Mouse (Mus musculus) liver, embryonic 15.5 days (tissue): ENCODE data around the gene Hoxb8. TPM values are rescaled to one million over a fixed set of nuclear protein-coding genes. Genes with fewer than 3 reads are reported as not detected.
A peak's percentile ranks its signal among the peaks of the same experiment; 100 is the strongest.

ENCODE experiments used
- ATAC-seq: fragments of 200-750 bp; cut with Nextera tagmentation; 2 replicates; pipeline ENCODE4 v1.8.0; 2017; ENCODE audit warnings: moderate number of reproducible peaks, mild to moderate bottlenecking, moderate library complexity; ENCODE audit not compliant: insufficient read depth
- H3K27ac ChIP-seq: fragments of 300-500 bp; sonication (generic); replicated peaks from 2 replicates; pipeline ENCODE4 v1.5.1; 2015; ENCODE audit warnings: mild to moderate bottlenecking, inconsistent platforms
- H3K27me3 ChIP-seq: fragments of 300-500 bp; sonication (generic); 2 replicates; pipeline ENCODE4 v1.6.1; 2015; ENCODE audit warnings: mild to moderate bottlenecking, inconsistent platforms
- H3K36me3 ChIP-seq: fragments of 300-500 bp; sonication (generic); replicated peaks from 2 replicates; pipeline ENCODE4 v1.6.1; 2015; ENCODE audit warnings: moderate library complexity, mild to moderate bottlenecking, inconsistent platforms
- H3K4me1 ChIP-seq: fragments of 300-500 bp; sonication (generic); replicated peaks from 2 replicates; pipeline ENCODE4 v1.6.1; 2015; ENCODE audit warnings: inconsistent platforms
- H3K4me2 ChIP-seq: fragments of 300-500 bp; sonication (generic); 2 replicates; pipeline ENCODE4 v1.6.1; 2015; ENCODE audit warnings: moderate library complexity, mild to moderate bottlenecking, inconsistent platforms
- H3K4me3 ChIP-seq: fragments of 300-500 bp; sonication (generic); replicated peaks from 2 replicates; pipeline ENCODE4 v1.5.1; 2015; ENCODE audit warnings: mild to moderate bottlenecking, inconsistent platforms
- H3K9ac ChIP-seq: fragments of 300-500 bp; sonication (generic); 2 replicates; pipeline ENCODE4 v1.6.1; 2015; ENCODE audit warnings: moderate library complexity, mild to moderate bottlenecking, inconsistent platforms
- H3K9me3 ChIP-seq: fragments of 300-500 bp; sonication (generic); replicated peaks from 2 replicates; pipeline ENCODE4 v1.6.1; 2016; ENCODE audit warnings: inconsistent platforms
- WGBS: fragments of 180-500 bp; shearing (Covaris S2); methylation state at CpG from one replicate; pipeline ENCODE4 v1.1.7; 2015; ENCODE audit warnings: mixed read lengths; ENCODE audit not compliant: insufficient replicate concordance; 5-methylcytosine and 5-hydroxymethylcytosine counted together
- polyA plus RNA-seq: library from polyadenylated mRNA; unstranded; fragments of >200 nt; fragmentation: Nextera tagmentation; extraction: Ambion mirVana; gene quantifications from 2 replicates; pipeline ENCODE4 v1.2.1, GENCODE M21; 2015

The Hoxb8 gene
- polyA plus RNA-seq, 1 experiment from 2014 or later = not detected

GRCm38 (mm10) chr11:96304381-96305195 is 22.9 kb downstream of the Hoxb8 start:
- 4% methylated on average over 38 of the region's 38 CpGs for WGBS
- peak overlapping the region; percentile 19 for H3K4me2 ChIP-seq
- no peak overlapping the region for H3K9ac ChIP-seq
- no peak overlapping the region for H3K27ac ChIP-seq
- no peaks in the 10 kb centered on the region for H3K36me3 ChIP-seq
- H3K4me1 ChIP-seq = no peaks in the 10 kb centered on the region
- H3K9me3 ChIP-seq = no peaks in the 10 kb centered on the region
- H3K27me3 ChIP-seq = peaks cover 100% of the 10 kb centered on the region
- peak overlapping the region; percentile 24; the same call in 1 of the 2 replicates for H3K4me3 ChIP-seq
- no peak for ATAC-seq

- no peaks in the 10 kb centered on the region for H3K4me1 ChIP-seq
- no peak overlapping the region for H3K9ac ChIP-seq
- H3K4me2 ChIP-seq = no peak overlapping the region
- 63% methylated on average over 6 of the region's 6 CpGs for WGBS
- no peak overlapping the region for H3K27ac ChIP-seq
- ATAC-seq = no peak
- peaks cover 100% of the 10 kb centered on the region for H3K27me3 ChIP-seq
- H3K4me3 ChIP-seq = no peak overlapping the region
- no peaks in the 10 kb centered on the region for H3K9me3 ChIP-seq
- H3K36me3 ChIP-seq = no peaks in the 10 kb centered on the region
These were observed 23.9 kb downstream of the Hoxb8 start for GRCm38 (mm10) chr11:96305505-96306182.

- 25% methylated on average over 7 of the region's 7 CpGs for WGBS
- Histone ChIP-seq H3K4me2 (no peak overlapping the region), H3K4me1 (0 out of 2 replicates have a peak, but pooled peaks cover 3% of the 10 kb centered on the region), H3K36me3 (no peaks in the 10 kb centered on the region), H3K9me3 (no peaks in the 10 kb centered on the region), H3K9ac (no peak overlapping the region), H3K4me3 (no peak overlapping the region), H3K27me3 (peaks cover 100% of the 10 kb centered on the region), H3K27ac (no peak overlapping the region)
- ATAC-seq = no peak
These were observed 24.6 kb downstream of the Hoxb8 start for GRCm38 (mm10) chr11:96306183-96306907.

- no peak for ATAC-seq
- 15% methylated on average over 13 of the region's 13 CpGs for WGBS
- Histone ChIP-seq H3K9ac (no peak overlapping the region), H3K36me3 (no peaks in the 10 kb centered on the region), H3K27me3 (peaks cover 100% of the 10 kb centered on the region), H3K4me3 (no peak overlapping the region), H3K9me3 (no peaks in the 10 kb centered on the region), H3K4me1 (0 out of 2 replicates have a peak, but pooled peaks cover 3% of the 10 kb centered on the region), H3K4me2 (no peak overlapping the region), H3K27ac (no peak overlapping the region)
These were observed 25.2 kb downstream of the Hoxb8 start for GRCm38 (mm10) chr11:96306908-96307269.

GRCm38 (mm10) chr11:96308763-96309162 is 27.1 kb downstream of the Hoxb8 start:
- Histone ChIP-seq H3K27ac (no peak overlapping the region), H3K9ac (no peak overlapping the region), H3K36me3 (no peaks in the 10 kb centered on the region), H3K4me2 (no peak overlapping the region), H3K9me3 (no peaks in the 10 kb centered on the region), H3K4me3 (no peak overlapping the region), H3K27me3 (peaks cover 100% of the 10 kb centered on the region), H3K4me1 (0 out of 2 replicates have a peak, but pooled peaks cover 3% of the 10 kb centered on the region)
- WGBS = 35% methylated on average over 4 of the region's 4 CpGs
- ATAC-seq = no peak

- H3K27ac ChIP-seq = no peak overlapping the region
- H3K9ac ChIP-seq = no peak overlapping the region
- 0 out of 2 replicates have a peak, but pooled peaks cover 3% of the 10 kb centered on the region for H3K4me1 ChIP-seq
- no peak for ATAC-seq
- no peak overlapping the region for H3K4me2 ChIP-seq
- no peaks in the 10 kb centered on the region for H3K9me3 ChIP-seq
- no peaks in the 10 kb centered on the region for H3K36me3 ChIP-seq
- 24% methylated on average over 4 of the region's 4 CpGs for WGBS
- no peak overlapping the region for H3K4me3 ChIP-seq
- peaks cover 100% of the 10 kb centered on the region for H3K27me3 ChIP-seq
These were observed 27.6 kb downstream of the Hoxb8 start for GRCm38 (mm10) chr11:96309288-96309687.

GRCm38 (mm10) chr11:96310183-96310938 is 28.7 kb downstream of the Hoxb8 start:
- Histone ChIP-seq H3K4me3 (no peak overlapping the region), H3K4me1 (0 out of 2 replicates have a peak, but pooled peaks cover 3% of the 10 kb centered on the region), H3K4me2 (no peak overlapping the region), H3K9ac (no peak overlapping the region), H3K27ac (no peak overlapping the region), H3K36me3 (no peaks in the 10 kb centered on the region), H3K9me3 (no peaks in the 10 kb centered on the region), H3K27me3 (peaks cover 100% of the 10 kb centered on the region)
- 20% methylated on average over 20 of the region's 20 CpGs for WGBS
- ATAC-seq = no peak

GRCm38 (mm10) chr11:96311097-96311496 is 29.4 kb downstream of the Hoxb8 start:
- Histone ChIP-seq H3K36me3 (no peaks in the 10 kb centered on the region), H3K4me1 (0 out of 2 replicates have a peak, but pooled peaks cover 3% of the 10 kb centered on the region), H3K4me3 (peak overlapping the region; percentile 27; the same call in 1 of the 2 replicates), H3K27ac (no peak overlapping the region), H3K9me3 (no peaks in the 10 kb centered on the region), H3K27me3 (peaks cover 100% of the 10 kb centered on the region), H3K9ac (no peak overlapping the region), H3K4me2 (peak overlapping the region; percentile 41)
- ATAC-seq = no peak
- WGBS = 9% methylated on average over 6 of the region's 6 CpGs

GRCm38 (mm10) chr11:96311520-96312417 is 30.1 kb downstream of the Hoxb8 start:
- Histone ChIP-seq H3K36me3 (no peaks in the 10 kb centered on the region), H3K9ac (no peak overlapping the region), H3K27ac (no peak overlapping the region), H3K4me2 (peak overlapping the region; percentile 41), H3K4me1 (0 out of 2 replicates have a peak, but pooled peaks cover 3% of the 10 kb centered on the region), H3K4me3 (peak overlapping the region; percentile 27; the same call in 1 of the 2 replicates), H3K9me3 (no peaks in the 10 kb centered on the region), H3K27me3 (peaks cover 100% of the 10 kb centered on the region)
- WGBS = 2% methylated on average over 31 of the region's 31 CpGs
- ATAC-seq = no peak

GRCm38 (mm10) chr11:96313134-96313533 is 31.4 kb downstream of the Hoxb8 start:
- H3K4me2 ChIP-seq = no peak overlapping the region
- peaks cover 100% of the 10 kb centered on the region for H3K27me3 ChIP-seq
- WGBS = 40% methylated on average over 2 of the region's 2 CpGs
- H3K9ac ChIP-seq = no peak overlapping the region
- 0 out of 2 replicates have a peak, but pooled peaks cover 3% of the 10 kb centered on the region for H3K4me1 ChIP-seq
- H3K9me3 ChIP-seq = no peaks in the 10 kb centered on the region
- no peaks in the 10 kb centered on the region for H3K36me3 ChIP-seq
- no peak overlapping the region for H3K4me3 ChIP-seq
- no peak overlapping the region for H3K27ac ChIP-seq
- no peak for ATAC-seq
